Mouse (Mus musculus): ENCODE data around the gene Bcl2l14. TPM values are rescaled to one million over a fixed set of nuclear protein-coding genes. Genes with fewer than 3 reads are reported as not detected.

Gene Bcl2l14
- polyA plus RNA-seq, 1 experiment from 2014 or later, result 0.12 TPM

GRCm38 (mm10) chr6:134466671-134467229 is 70.6 kb downstream of the Bcl2l14 start:
- H3K36me3 ChIP-seq, result peaks cover 96% of the 10 kb centered on the region
- WGBS, result 95% methylated on average over 10 of the region's 10 CpGs
- H3K4me3 ChIP-seq, result no peak overlapping the region

DNA sequence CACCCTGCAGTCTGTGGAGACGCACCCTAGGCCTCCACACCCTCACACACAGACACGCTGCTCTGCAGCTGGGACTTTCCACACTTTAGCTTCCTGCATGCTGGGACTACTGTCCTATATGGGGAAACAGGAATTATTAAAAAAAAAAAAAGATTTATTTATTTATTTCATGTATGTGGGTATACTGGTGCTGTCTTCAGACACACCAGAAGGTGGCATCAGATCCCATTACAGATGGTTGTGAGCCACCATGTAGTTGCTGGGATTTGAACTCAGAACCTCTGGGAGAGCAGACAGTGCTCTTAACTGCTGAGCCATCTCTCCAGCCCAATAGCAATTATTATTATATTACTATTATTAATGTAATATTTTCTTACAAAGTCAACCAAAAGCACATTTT is 73.2 kb downstream of the Bcl2l14 start:
- DNase-seq (ENCODE audit: low spot score), result no peak
- 100% methylated on average over 2 of the region's 2 CpGs for WGBS
- Histone ChIP-seq H3K9me3 (replicated peaks) (no peaks in the 10 kb centered on the region), H3K4me1 (no peaks in the 10 kb centered on the region), H3K36me3 (peaks cover 85% of the 10 kb centered on the region), H3K27ac (replicated peaks) (no peak overlapping the region), H3K27me3 (ENCODE audit: low read depth, poor library complexity, severe bottlenecking) (no peaks in the 10 kb centered on the region), H3K4me3 (no peak overlapping the region)

More at GRCm38 (mm10) chr6:134466671-134467229, 70.6 kb downstream of the Bcl2l14 start:
- no peak for DNase-seq (ENCODE audit: low spot score)
- no peaks in the 10 kb centered on the region for H3K27me3 ChIP-seq (ENCODE audit: low read depth, poor library complexity, severe bottlenecking)
- H3K4me1 ChIP-seq, result no peaks in the 10 kb centered on the region
- H3K27ac ChIP-seq (replicated peaks), result no peak overlapping the region
- H3K9me3 ChIP-seq (replicated peaks), result no peaks in the 10 kb centered on the region

DNA sequence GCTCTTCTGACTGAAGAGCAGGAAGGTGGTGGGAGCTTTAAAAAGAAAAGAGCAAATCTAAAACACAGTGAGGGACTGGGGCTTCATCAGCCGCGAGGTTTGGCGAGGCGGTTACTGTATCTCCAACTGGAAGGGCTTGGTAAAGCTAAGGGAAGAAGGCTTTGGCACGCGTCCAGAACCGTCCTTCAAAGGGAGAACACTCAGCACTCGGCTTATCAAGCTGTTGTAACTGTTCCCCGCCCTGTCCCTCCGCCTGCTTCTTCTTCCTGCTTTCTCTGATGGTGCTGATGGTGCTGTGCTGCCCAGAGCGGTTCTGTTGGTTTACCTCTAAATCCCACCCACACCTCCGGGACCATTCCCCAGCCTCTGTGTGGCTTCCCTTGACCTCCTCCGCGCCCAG is 74.7 kb downstream of the Bcl2l14 start:
- Histone ChIP-seq H3K27me3 (ENCODE audit: low read depth, poor library complexity, severe bottlenecking) (no peaks in the 10 kb centered on the region), H3K36me3 (peaks cover 84% of the 10 kb centered on the region), H3K27ac (replicated peaks) (no peak overlapping the region), H3K9me3 (replicated peaks) (no peaks in the 10 kb centered on the region), H3K4me3 (no peak overlapping the region), H3K4me1 (no peaks in the 10 kb centered on the region)
- DNase-seq (ENCODE audit: low spot score), result no peak
- WGBS, result 91% methylated on average over 14 of the region's 14 CpGs

DNA sequence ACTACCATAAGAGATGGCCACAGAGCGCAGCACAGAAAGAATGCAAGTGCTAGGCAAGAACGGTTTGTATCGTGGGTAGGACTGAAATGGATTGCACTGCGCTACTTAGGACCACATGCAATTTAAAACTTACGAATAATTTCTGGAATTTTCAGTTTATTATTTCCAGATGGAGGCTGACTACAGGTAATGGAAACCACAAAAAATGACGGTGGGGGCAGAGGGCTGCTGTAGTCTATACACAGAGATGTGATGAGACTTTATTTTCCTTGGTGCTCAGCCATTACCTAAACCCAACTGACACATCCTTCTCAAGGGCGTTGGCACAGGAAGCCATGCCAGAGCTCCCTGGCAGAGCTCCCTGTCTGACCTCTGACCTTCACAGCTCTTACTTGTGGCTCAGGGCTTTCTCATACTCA is 77.0 kb downstream of the Bcl2l14 start:
- Histone ChIP-seq H3K27ac (replicated peaks) (no peak overlapping the region), H3K4me1 (no peaks in the 10 kb centered on the region), H3K4me3 (no peak overlapping the region), H3K9me3 (replicated peaks) (no peaks in the 10 kb centered on the region), H3K36me3 (peaks cover 82% of the 10 kb centered on the region), H3K27me3 (ENCODE audit: low read depth, poor library complexity, severe bottlenecking) (no peaks in the 10 kb centered on the region)
- WGBS, result 84% methylated on average over 7 of the region's 7 CpGs
- DNase-seq (ENCODE audit: low spot score), result no peak

DNA sequence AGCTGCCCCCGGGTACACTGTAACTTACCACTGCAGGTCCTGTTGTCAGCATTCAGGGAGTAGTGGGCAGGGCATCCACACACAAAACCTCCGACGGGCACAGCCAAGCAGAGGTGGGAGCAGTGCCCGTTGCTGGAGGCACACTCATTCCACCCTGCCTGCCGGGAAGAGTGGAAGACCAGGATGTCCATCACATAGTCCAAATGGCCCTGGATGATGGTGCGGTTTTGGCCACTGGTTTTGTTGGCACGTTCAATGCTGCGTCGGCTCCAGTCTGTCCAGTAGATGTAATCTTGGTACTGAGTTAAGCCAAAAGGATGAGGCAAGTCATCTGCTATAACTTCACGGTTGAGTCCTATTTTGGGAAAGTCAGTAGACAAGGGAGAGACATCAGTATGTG is 83.4 kb downstream of the Bcl2l14 start:
- Histone ChIP-seq H3K9me3 (replicated peaks) (no peaks in the 10 kb centered on the region), H3K4me3 (no peak overlapping the region), H3K4me1 (no peaks in the 10 kb centered on the region), H3K36me3 (peaks cover 85% of the 10 kb centered on the region), H3K27ac (replicated peaks) (no peak overlapping the region), H3K27me3 (ENCODE audit: low read depth, poor library complexity, severe bottlenecking) (no peaks in the 10 kb centered on the region)
- no peak for DNase-seq (ENCODE audit: low spot score)
- 95% methylated on average over 10 of the region's 10 CpGs for WGBS

DNA sequence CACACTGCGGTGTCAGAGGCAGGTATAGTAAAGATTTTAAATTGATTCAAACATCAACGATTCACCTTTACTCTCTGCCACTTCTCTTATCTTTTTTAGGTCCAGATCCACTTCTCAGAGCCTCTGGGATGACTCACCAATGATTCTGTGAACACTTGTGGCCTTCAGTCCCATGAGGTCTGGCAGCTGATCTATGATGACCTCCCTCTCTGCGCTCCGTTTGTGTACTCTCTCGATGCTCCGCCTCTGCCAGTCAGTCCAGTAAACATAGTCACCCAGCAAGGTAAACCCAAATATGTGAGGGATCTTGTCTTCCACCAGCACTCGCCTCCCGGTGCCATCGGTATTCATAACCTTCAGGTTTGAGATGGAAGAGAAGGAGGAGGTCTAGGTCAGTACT is 90.2 kb downstream of the Bcl2l14 start:
- Histone ChIP-seq H3K27ac (replicated peaks) (no peak overlapping the region), H3K4me1 (no peaks in the 10 kb centered on the region), H3K36me3 (peaks cover 58% of the 10 kb centered on the region), H3K27me3 (ENCODE audit: low read depth, poor library complexity, severe bottlenecking) (no peaks in the 10 kb centered on the region), H3K4me3 (no peak overlapping the region), H3K9me3 (replicated peaks) (no peaks in the 10 kb centered on the region)
- no peak for DNase-seq (ENCODE audit: low spot score)
- 95% methylated on average over 9 of the region's 9 CpGs for WGBS

Other genes with a start within 250 kb of the Bcl2l14 start
- gene Lrp6, start 170.6 kb downstream of the Bcl2l14 start, polyA plus RNA-seq (2016; fragmentation: Nextera tagmentation; extraction: Ambion mirVana), result 24.4 and 24.5 TPM in 2 replicates
- 0.49 and 1.3 TPM in 2 replicates for gene Mansc1, start 236.2 kb downstream of the Bcl2l14 start, polyA plus RNA-seq (2016; fragmentation: Nextera tagmentation; extraction: Ambion mirVana)
- 20.3 and 23.6 TPM in 2 replicates for gene Borcs5, start 243.2 kb downstream of the Bcl2l14 start, polyA plus RNA-seq (2016; fragmentation: Nextera tagmentation; extraction: Ambion mirVana)